ENCODE assay signal across 8 mouse cellular contexts in the genomic region with DNA sequence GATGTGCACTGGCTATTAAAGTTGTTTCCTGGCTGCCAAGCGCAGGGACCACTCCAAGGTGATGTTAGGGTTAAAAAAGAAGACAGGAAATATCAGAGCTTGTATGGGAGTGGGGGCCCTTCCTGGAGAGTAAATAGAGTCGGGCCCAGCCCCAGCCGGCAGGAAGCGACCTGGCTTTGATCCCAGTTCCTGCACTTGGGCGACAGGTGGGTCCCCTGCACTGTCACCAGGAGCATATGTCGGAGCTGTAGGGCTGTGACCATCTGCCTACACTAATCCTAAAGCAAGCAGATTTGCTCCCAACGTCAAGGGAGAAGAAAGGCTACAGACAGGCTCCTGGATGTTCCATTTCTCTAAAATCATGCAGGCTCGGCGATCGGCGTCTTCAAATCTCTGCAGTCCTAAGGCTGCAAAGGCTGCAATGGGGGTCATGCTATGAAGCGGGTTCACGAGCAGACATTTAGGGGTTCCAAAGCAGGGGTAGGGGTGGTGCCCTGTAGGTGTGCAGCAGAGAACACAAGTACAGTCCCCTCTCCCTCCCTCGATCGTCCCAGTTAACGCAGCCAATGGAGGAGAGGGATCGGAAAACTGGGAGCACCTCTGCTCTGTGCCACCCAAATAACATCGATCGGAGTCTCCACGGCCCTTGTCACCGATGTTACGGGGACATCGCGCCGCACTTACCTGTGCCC. TPM values are rescaled to one million over a fixed set of nuclear protein-coding genes. Genes with fewer than 3 reads are reported as not detected.
A peak's percentile ranks its signal among the peaks of the same experiment; 100 is the strongest.
DNase-seq lines count a peak whose midpoint lies in the region; ATAC-seq and TF ChIP-seq lines count a peak whose summit lies in the region.

No protein-coding gene starts in this region.

- H3K4me1 ChIP-seq in erythroblast, embryonic 14.5 days (ENCODE audit: control insufficient read depth) = peaks cover 32% of the 10 kb centered on the region
- peaks cover 22% of the 10 kb centered on the region for H3K4me1 ChIP-seq in forebrain, embryonic 12.5 days
- peaks cover 21% of the 10 kb centered on the region for H3K4me1 ChIP-seq in hindbrain, embryonic 14.5 days (replicated peaks; ENCODE audit: control insufficient read depth, insufficient read depth, low read length)
- H3K4me1 ChIP-seq in limb, embryonic 14.5 days (ENCODE audit: control insufficient read depth, insufficient read depth, low read length) = peaks cover 9% of the 10 kb centered on the region
- H3K4me1 ChIP-seq in midbrain, embryonic 14.5 days (ENCODE audit: control insufficient read depth, insufficient read depth, low read length) = peaks cover 5% of the 10 kb centered on the region; the same call in 1 of the 2 replicates

- no peaks in the 10 kb centered on the region for H3K27me3 ChIP-seq in erythroblast, embryonic 14.5 days (ENCODE audit: control insufficient read depth)
- H3K27me3 ChIP-seq in forebrain, embryonic 12.5 days = no peaks in the 10 kb centered on the region
- no peaks in the 10 kb centered on the region for H3K27me3 ChIP-seq in hindbrain, embryonic 14.5 days (ENCODE audit: control insufficient read depth, insufficient read depth, low read length)
- no peaks in the 10 kb centered on the region for H3K27me3 ChIP-seq in limb, embryonic 14.5 days (ENCODE audit: control insufficient read depth, insufficient read depth, low read length)
- no peaks in the 10 kb centered on the region for H3K27me3 ChIP-seq in midbrain, embryonic 14.5 days (ENCODE audit: control insufficient read depth, insufficient read depth, low read length)

- no peak for TF ChIP-seq POLR2A in limb, embryonic 14.5 days (IDR thresholded peaks at IDR 0.05; ENCODE audit: borderline replicate concordance, extremely low read depth, insufficient read depth, insufficient read length)

- H3K4me2 ChIP-seq in forebrain, embryonic 12.5 days = peak overlapping the region; percentile 88
- peak overlapping the region; percentile 85 for H3K4me2 ChIP-seq in hindbrain, embryonic 14.5 days (replicated peaks)
- H3K4me2 ChIP-seq in limb, embryonic 14.5 days (replicated peaks; ENCODE audit: low read depth, low read length, severe bottlenecking) = peak overlapping the region; percentile 85
- H3K4me2 ChIP-seq in midbrain, embryonic 14.5 days (ENCODE audit: low read length) = peak overlapping the region; percentile 63

- H3K9ac ChIP-seq in forebrain, embryonic 12.5 days = peak overlapping the region; percentile 72
- peak overlapping the region; percentile 81 for H3K9ac ChIP-seq in hindbrain, embryonic 14.5 days
- peak overlapping the region; percentile 72 for H3K9ac ChIP-seq in limb, embryonic 14.5 days (ENCODE audit: low read depth, low read length, severe bottlenecking)
- peak overlapping the region; percentile 73 for H3K9ac ChIP-seq in midbrain, embryonic 14.5 days (replicated peaks; ENCODE audit: low read length)

- peak overlapping the region; percentile 68 for H3K4me3 ChIP-seq in erythroblast, embryonic 14.5 days (replicated peaks)
- peak overlapping the region; percentile 73 for H3K4me3 ChIP-seq in forebrain, embryonic 12.5 days (replicated peaks)
- peak overlapping the region; percentile 68 for H3K4me3 ChIP-seq in hindbrain, embryonic 14.5 days (replicated peaks; ENCODE audit: low read length)
- H3K4me3 ChIP-seq in limb, embryonic 14.5 days (replicated peaks; ENCODE audit: low read length) = peak overlapping the region; percentile 71
- peak overlapping the region; percentile 79 for H3K4me3 ChIP-seq in midbrain, embryonic 14.5 days (replicated peaks; ENCODE audit: low read depth, low read length)

- peak; percentile 72 for DNase-seq in adrenal gland, postnatal 14 days
- DNase-seq in hindbrain, embryonic 14.5 days (ENCODE audit: low spot score) = peak; percentile 43
- peak; percentile 40 for DNase-seq in limb, embryonic 14.5 days (ENCODE audit: low spot score)
- DNase-seq in midbrain, embryonic 14.5 days = no peak
- no peak for DNase-seq in ovary, postnatal 36 days (ENCODE audit: low spot score)

- 5% methylated on average over 25 of the region's 25 CpGs for WGBS in forebrain, embryonic 12.5 days
- WGBS in hindbrain, embryonic 14.5 days = 4% methylated on average over 25 of the region's 25 CpGs
- under 1% methylated on average over 25 of the region's 25 CpGs for WGBS in limb, embryonic 14.5 days
- WGBS in midbrain, embryonic 14.5 days = 3% methylated on average over 25 of the region's 25 CpGs

- H3K36me3 ChIP-seq in erythroblast, embryonic 14.5 days (ENCODE audit: control insufficient read depth) = no peaks in the 10 kb centered on the region
- H3K36me3 ChIP-seq in forebrain, embryonic 12.5 days (replicated peaks) = no peaks in the 10 kb centered on the region
- no peaks in the 10 kb centered on the region; the same call in 1 of the 2 replicates for H3K36me3 ChIP-seq in hindbrain, embryonic 14.5 days (replicated peaks; ENCODE audit: control insufficient read depth, insufficient read depth)
- H3K36me3 ChIP-seq in limb, embryonic 14.5 days (ENCODE audit: control insufficient read depth, insufficient read depth, low read length) = peaks cover 5% of the 10 kb centered on the region; the same call in 1 of the 2 replicates
- H3K36me3 ChIP-seq in midbrain, embryonic 14.5 days (ENCODE audit: control insufficient read depth, insufficient read depth, low read length) = 0 out of 2 replicates have a peak, but pooled peaks cover 4% of the 10 kb centered on the region

- no peaks in the 10 kb centered on the region for H3K9me3 ChIP-seq in erythroblast, embryonic 14.5 days (ENCODE audit: control insufficient read depth, low read length)
- no peaks in the 10 kb centered on the region for H3K9me3 ChIP-seq in forebrain, embryonic 12.5 days
- no peaks in the 10 kb centered on the region for H3K9me3 ChIP-seq in hindbrain, embryonic 14.5 days (ENCODE audit: control insufficient read depth, low read length)
- no peaks in the 10 kb centered on the region for H3K9me3 ChIP-seq in limb, embryonic 14.5 days (ENCODE audit: control insufficient read depth, low read length)
- H3K9me3 ChIP-seq in midbrain, embryonic 14.5 days (ENCODE audit: control insufficient read depth, low read length) = no peaks in the 10 kb centered on the region

- 0 out of 2 replicates have a peak overlapping the region, but pooled peaks have one; percentile 50 for H3K27ac ChIP-seq in forebrain, embryonic 12.5 days
- H3K27ac ChIP-seq in hindbrain, embryonic 14.5 days = peak overlapping the region; percentile 60; the same call in 1 of the 2 replicates
- H3K27ac ChIP-seq in limb, embryonic 14.5 days (replicated peaks; ENCODE audit: low read depth, low read length) = no peak overlapping the region
- H3K27ac ChIP-seq in midbrain, embryonic 14.5 days (replicated peaks; ENCODE audit: low read depth, low read length) = peak overlapping the region; percentile 83

- no peak for ATAC-seq in erythroblast, adult 5-6 weeks (replicated peaks; ENCODE audit: low FRiP score, poor library complexity, severe bottlenecking)
- ATAC-seq in forebrain, embryonic 12.5 days (ENCODE audit: low FRiP score) = no peak; the same call in 1 of the 2 replicates
- ATAC-seq in hindbrain, embryonic 14.5 days (ENCODE audit: low FRiP score) = peak; percentile 84
- ATAC-seq in limb, embryonic 14.5 days (ENCODE audit: low FRiP score, low read depth) = peak; percentile 60
- no peak for ATAC-seq in midbrain, embryonic 14.5 days (ENCODE audit: low FRiP score, low TSS enrichment)

RNA-seq across cellular contexts. Expression of gene Tecpr1, which starts 0.5 kb away (rescaled TPM):
- 0.09 and 0.18 TPM in 2 replicates for polyA plus RNA-seq in erythroblast, embryonic 14.5 days (2012)
- total RNA-seq in erythroblast, adult 5-6 weeks (2015; ENCODE audit: low replicate concordance) = 0.38 and 2.1 TPM in 2 replicates
- 0.56 and 0.94 TPM in 2 replicates for total RNA-seq in erythroblast, adult 5-6 weeks (2017; ENCODE audit: low replicate concordance)
- total RNA-seq in adrenal gland, postnatal 14 days (2021) = 79.1 and 89.2 TPM in 2 replicates
- polyA plus RNA-seq in forebrain, embryonic 12.5 days (2016; fragmentation: Nextera tagmentation; extraction: Ambion mirVana) = 31.7 and 32.3 TPM in 2 replicates
- 32.3 and 34.7 TPM in 2 replicates for polyA plus RNA-seq in hindbrain, embryonic 14.5 days (2014; fragmentation: Nextera tagmentation; extraction: Ambion mirVana)
- 34.7 and 39.7 TPM in 2 replicates for polyA plus RNA-seq in limb, embryonic 14.5 days (2012; rRNA removed)
- polyA plus RNA-seq in limb, embryonic 14.5 days (2014; fragmentation: Nextera tagmentation; extraction: Ambion mirVana) = 18.6 and 21.2 TPM in 2 replicates
- polyA plus RNA-seq in midbrain, embryonic 14.5 days (2014; fragmentation: Nextera tagmentation; extraction: Ambion mirVana) = 35.3 and 36.8 TPM in 2 replicates

RNA-seq across cellular contexts. Expression of gene Bri3, which starts 21.3 kb away (rescaled TPM):
- 1.5 and 2.0 TPM in 2 replicates for polyA plus RNA-seq in erythroblast, embryonic 14.5 days (2012)
- 1.9 and 9.0 TPM in 2 replicates for total RNA-seq in erythroblast, adult 5-6 weeks (2015; ENCODE audit: low replicate concordance)
- total RNA-seq in erythroblast, adult 5-6 weeks (2017; ENCODE audit: low replicate concordance) = 7.6 and 19.7 TPM in 2 replicates
- total RNA-seq in adrenal gland, postnatal 14 days (2021) = 123 and 128 TPM in 2 replicates
- polyA plus RNA-seq in forebrain, embryonic 12.5 days (2016; fragmentation: Nextera tagmentation; extraction: Ambion mirVana) = 126 and 139 TPM in 2 replicates
- 103 and 123 TPM in 2 replicates for polyA plus RNA-seq in hindbrain, embryonic 14.5 days (2014; fragmentation: Nextera tagmentation; extraction: Ambion mirVana)
- polyA plus RNA-seq in limb, embryonic 14.5 days (2012; rRNA removed) = 90.6 and 107 TPM in 2 replicates
- polyA plus RNA-seq in limb, embryonic 14.5 days (2014; fragmentation: Nextera tagmentation; extraction: Ambion mirVana) = 119 and 131 TPM in 2 replicates
- 125 and 144 TPM in 2 replicates for polyA plus RNA-seq in midbrain, embryonic 14.5 days (2014; fragmentation: Nextera tagmentation; extraction: Ambion mirVana)

RNA-seq across cellular contexts. Expression of gene Bhlha15, which starts 32.9 kb away (rescaled TPM):
- polyA plus RNA-seq in erythroblast, embryonic 14.5 days (2012) = not detected in 2 replicates
- 0.19 TPM in 1 of 2 replicates, not detected in the other for total RNA-seq in erythroblast, adult 5-6 weeks (2015; ENCODE audit: low replicate concordance)
- not detected in 2 replicates for total RNA-seq in erythroblast, adult 5-6 weeks (2017; ENCODE audit: low replicate concordance)
- 0.63 and 1.1 TPM in 2 replicates for total RNA-seq in adrenal gland, postnatal 14 days (2021)
- polyA plus RNA-seq in forebrain, embryonic 12.5 days (2016; fragmentation: Nextera tagmentation; extraction: Ambion mirVana) = 0.09 and 0.13 TPM in 2 replicates
- 0.11 and 0.12 TPM in 2 replicates for polyA plus RNA-seq in hindbrain, embryonic 14.5 days (2014; fragmentation: Nextera tagmentation; extraction: Ambion mirVana)
- polyA plus RNA-seq in limb, embryonic 14.5 days (2012; rRNA removed) = 0.18 and 0.23 TPM in 2 replicates
- 0.22 and 0.29 TPM in 2 replicates for polyA plus RNA-seq in limb, embryonic 14.5 days (2014; fragmentation: Nextera tagmentation; extraction: Ambion mirVana)
- polyA plus RNA-seq in midbrain, embryonic 14.5 days (2014; fragmentation: Nextera tagmentation; extraction: Ambion mirVana) = 0.08 TPM in 1 of 2 replicates, not detected in the other

Comparison
In these comparisons a context has a peak if more than half of its experiments do, and no peak if none do; other contexts are left out.
1. ATAC-seq: peak in hindbrain, embryonic 14.5 days (single experiment) and limb, embryonic 14.5 days (single experiment); none in erythroblast, adult 5-6 weeks (single experiment), forebrain, embryonic 12.5 days (single experiment) and midbrain, embryonic 14.5 days (single experiment).
2. DNase-seq: peak in adrenal gland, postnatal 14 days (single experiment), hindbrain, embryonic 14.5 days (single experiment) and limb, embryonic 14.5 days (single experiment); none in midbrain, embryonic 14.5 days (single experiment) and ovary, postnatal 36 days (single experiment).
3. RNA of gene Tecpr1, which starts 0.5 kb away (polyA plus RNA-seq): 35.3 to 36.8 TPM in midbrain, embryonic 14.5 days, 18.6 to 39.7 TPM in limb, embryonic 14.5 days, 32.3 to 34.7 TPM in hindbrain, embryonic 14.5 days and 31.7 to 32.3 TPM in forebrain, embryonic 12.5 days; 0.09 to 0.18 TPM in erythroblast, embryonic 14.5 days; every median in the first group is over 10 times any median in the second.
4. RNA of gene Bri3, which starts 21.3 kb away (polyA plus RNA-seq): 126 to 139 TPM in forebrain, embryonic 12.5 days, 125 to 144 TPM in midbrain, embryonic 14.5 days, 103 to 123 TPM in hindbrain, embryonic 14.5 days and 90.6 to 131 TPM in limb, embryonic 14.5 days; 1.5 to 2.0 TPM in erythroblast, embryonic 14.5 days; every median in the first group is over 10 times any median in the second.
5. Peak in every context shown above with its lines, with median percentiles within 50 percentile points of each other: H3K4me3 ChIP-seq, H3K4me2 ChIP-seq and H3K9ac ChIP-seq.